Mouse (Mus musculus) left cerebral cortex, adult 11 months (tissue): Measurements from ENCODE around the gene 4930452B06Rik.

Experiments used
- DNase-seq: peaks from one replicate; pipeline ENCODE4 v3.0.0; 2022; ENCODE audit warnings: low spot score

Gene 4930452B06Rik

GRCm38 (mm10) chr14:8525232-8525631 lies 140.8 kb downstream of the 4930452B06Rik start:
- no peak for DNase-seq

- DNase-seq, result no peak
Observed at GRCm38 (mm10) chr14:8517681-8518080, 148.4 kb downstream of the 4930452B06Rik start.

- DNase-seq, result no peak
Observed at GRCm38 (mm10) chr14:8514071-8514470, 152.0 kb downstream of the 4930452B06Rik start.

- DNase-seq, result no peak
Observed at GRCm38 (mm10) chr14:8511276-8511675, 154.8 kb downstream of the 4930452B06Rik start.

GRCm38 (mm10) chr14:8510288-8510959 lies 155.6 kb downstream of the 4930452B06Rik start:
- no peak for DNase-seq

- no peak for DNase-seq
Observed at GRCm38 (mm10) chr14:8508669-8509068, 157.4 kb downstream of the 4930452B06Rik start.

- no peak for DNase-seq
Observed at GRCm38 (mm10) chr14:8504206-8504605, 161.8 kb downstream of the 4930452B06Rik start.

GRCm38 (mm10) chr14:8503345-8503744 lies 162.7 kb downstream of the 4930452B06Rik start:
- DNase-seq, result no peak

GRCm38 (mm10) chr14:8502496-8502895 lies 163.5 kb downstream of the 4930452B06Rik start:
- no peak for DNase-seq

- no peak for DNase-seq
Observed at GRCm38 (mm10) chr14:8495691-8496090, 170.3 kb downstream of the 4930452B06Rik start.

- DNase-seq, result no peak
Observed at GRCm38 (mm10) chr14:8494952-8495351, 171.1 kb downstream of the 4930452B06Rik start.

- no peak for DNase-seq
Observed at GRCm38 (mm10) chr14:8494260-8494659, 171.8 kb downstream of the 4930452B06Rik start.

GRCm38 (mm10) chr14:8478098-8478497 lies 187.9 kb downstream of the 4930452B06Rik start:
- DNase-seq, result no peak

GRCm38 (mm10) chr14:8477348-8477747 lies 188.7 kb downstream of the 4930452B06Rik start:
- DNase-seq, result no peak

GRCm38 (mm10) chr14:8476606-8477005 lies 189.4 kb downstream of the 4930452B06Rik start:
- peak; percentile 30 for DNase-seq

- no peak for DNase-seq
Observed at GRCm38 (mm10) chr14:8475851-8476250, 190.2 kb downstream of the 4930452B06Rik start.

- DNase-seq, result no peak
Observed at GRCm38 (mm10) chr14:8472884-8473283, 193.2 kb downstream of the 4930452B06Rik start.

- no peak for DNase-seq
Observed at GRCm38 (mm10) chr14:8464401-8465154, 201.5 kb downstream of the 4930452B06Rik start.

GRCm38 (mm10) chr14:8462973-8463372 lies 203.1 kb downstream of the 4930452B06Rik start:
- DNase-seq, result no peak

- DNase-seq, result no peak
Observed at GRCm38 (mm10) chr14:8462321-8462909, 203.6 kb downstream of the 4930452B06Rik start.

GRCm38 (mm10) chr14:8460226-8461129 lies 205.6 kb downstream of the 4930452B06Rik start:
- no peak for DNase-seq

- DNase-seq, result no peak
Observed at GRCm38 (mm10) chr14:8459759-8460158, 206.3 kb downstream of the 4930452B06Rik start.
